Mouse (Mus musculus): ENCODE measurements at regions not wholly inside any gene's neighbourhood (a gene's known extent, or its start where the extent isn't known, plus 50 kb on each side); places are given as distances from the start of the nearest gene placed in this dataset.

- no peak overlapping the region for H3K4me2 ChIP-seq
- H3K4me3 ChIP-seq (replicated peaks), result no peak overlapping the region
- no peaks in the 10 kb centered on the region for H3K36me3 ChIP-seq (replicated peaks)
- no peak overlapping the region for H3K27ac ChIP-seq (replicated peaks)
- no peaks in the 10 kb centered on the region for H3K27me3 ChIP-seq
- 77% methylated on average over 5 of the region's 5 CpGs for WGBS (ENCODE audit: insufficient replicate concordance)
- no peak overlapping the region for H3K9ac ChIP-seq
- H3K9me3 ChIP-seq (replicated peaks), result no peaks in the 10 kb centered on the region
- no peak for ATAC-seq (ENCODE audit: insufficient read depth)
- H3K4me1 ChIP-seq (replicated peaks), result no peaks in the 10 kb centered on the region
Observed at GRCm38 (mm10) chr1:166846566-166846965, 154.7 kb upstream of the Fam78b start.

- no peak overlapping the region for H3K9ac ChIP-seq
- H3K27ac ChIP-seq (replicated peaks), result no peak overlapping the region
- H3K4me3 ChIP-seq (replicated peaks), result no peak overlapping the region
- no peak for ATAC-seq (ENCODE audit: insufficient read depth)
- H3K4me2 ChIP-seq, result no peak overlapping the region
- 66% methylated on average over 6 of the region's 6 CpGs for WGBS (ENCODE audit: insufficient replicate concordance)
- H3K4me1 ChIP-seq (replicated peaks), result no peaks in the 10 kb centered on the region
- no peaks in the 10 kb centered on the region for H3K9me3 ChIP-seq (replicated peaks)
- no peaks in the 10 kb centered on the region for H3K27me3 ChIP-seq
- no peaks in the 10 kb centered on the region for H3K36me3 ChIP-seq (replicated peaks)
Observed at GRCm38 (mm10) chr1:166847233-166847632, 154.0 kb upstream of the Fam78b start.

GRCm38 (mm10) chr1:166848015-166848535 is 153.1 kb upstream of the Fam78b start:
- Histone ChIP-seq H3K9me3 (replicated peaks) (no peaks in the 10 kb centered on the region), H3K27me3 (no peaks in the 10 kb centered on the region), H3K4me2 (no peak overlapping the region), H3K9ac (no peak overlapping the region), H3K27ac (replicated peaks) (no peak overlapping the region), H3K4me3 (replicated peaks) (no peak overlapping the region), H3K4me1 (replicated peaks) (no peaks in the 10 kb centered on the region), H3K36me3 (replicated peaks) (no peaks in the 10 kb centered on the region)
- no peak for ATAC-seq (ENCODE audit: insufficient read depth)
- WGBS (ENCODE audit: insufficient replicate concordance), result 52% methylated on average over 4 of the region's 4 CpGs

GRCm38 (mm10) chr1:166855988-166856387 is 145.2 kb upstream of the Fam78b start:
- no peak overlapping the region for H3K4me3 ChIP-seq (replicated peaks)
- no peak overlapping the region for H3K9ac ChIP-seq
- ATAC-seq (ENCODE audit: insufficient read depth), result no peak
- H3K9me3 ChIP-seq (replicated peaks), result no peaks in the 10 kb centered on the region
- no peaks in the 10 kb centered on the region for H3K4me1 ChIP-seq (replicated peaks)
- H3K4me2 ChIP-seq, result no peak overlapping the region
- H3K27ac ChIP-seq (replicated peaks), result no peak overlapping the region
- 38% methylated on average over 4 of the region's 4 CpGs for WGBS (ENCODE audit: insufficient replicate concordance)
- no peaks in the 10 kb centered on the region for H3K36me3 ChIP-seq (replicated peaks)
- H3K27me3 ChIP-seq, result no peaks in the 10 kb centered on the region

GRCm38 (mm10) chr1:166866256-166866655 is 135.0 kb upstream of the Fam78b start:
- ATAC-seq (ENCODE audit: insufficient read depth), result no peak
- H3K4me3 ChIP-seq (replicated peaks), result no peak overlapping the region
- WGBS (ENCODE audit: insufficient replicate concordance), result 56% methylated on average over 7 of the region's 7 CpGs

GRCm38 (mm10) chr1:166871258-166871657 is 130.0 kb upstream of the Fam78b start:
- no peaks in the 10 kb centered on the region for H3K4me1 ChIP-seq (replicated peaks)
- H3K9me3 ChIP-seq (replicated peaks), result no peaks in the 10 kb centered on the region
- no peak overlapping the region for H3K27ac ChIP-seq (replicated peaks)
- H3K4me3 ChIP-seq (replicated peaks), result no peak overlapping the region
- WGBS (ENCODE audit: insufficient replicate concordance), result 52% methylated on average over 4 of the region's 4 CpGs
- no peak overlapping the region for H3K4me2 ChIP-seq
- ATAC-seq (ENCODE audit: insufficient read depth), result no peak
- no peak overlapping the region for H3K9ac ChIP-seq
- no peaks in the 10 kb centered on the region for H3K27me3 ChIP-seq
- no peaks in the 10 kb centered on the region for H3K36me3 ChIP-seq (replicated peaks)

More at GRCm38 (mm10) chr1:166866256-166866655, 135.0 kb upstream of the Fam78b start:
- Histone ChIP-seq H3K4me2 (no peak overlapping the region), H3K9me3 (replicated peaks) (no peaks in the 10 kb centered on the region), H3K9ac (no peak overlapping the region), H3K27ac (replicated peaks) (no peak overlapping the region), H3K36me3 (replicated peaks) (no peaks in the 10 kb centered on the region), H3K27me3 (no peaks in the 10 kb centered on the region), H3K4me1 (replicated peaks) (no peaks in the 10 kb centered on the region)

- WGBS (ENCODE audit: insufficient replicate concordance), result 61% methylated on average over 2 of the region's 2 CpGs
- Histone ChIP-seq H3K9ac (no peak overlapping the region), H3K36me3 (replicated peaks) (no peaks in the 10 kb centered on the region), H3K27me3 (no peaks in the 10 kb centered on the region), H3K4me1 (replicated peaks) (no peaks in the 10 kb centered on the region), H3K4me2 (no peak overlapping the region), H3K4me3 (replicated peaks) (no peak overlapping the region), H3K27ac (replicated peaks) (no peak overlapping the region), H3K9me3 (replicated peaks) (no peaks in the 10 kb centered on the region)
- no peak for ATAC-seq (ENCODE audit: insufficient read depth)
Observed at GRCm38 (mm10) chr1:166876452-166876851, 124.8 kb upstream of the Fam78b start.

- Histone ChIP-seq H3K4me3 (replicated peaks) (no peak overlapping the region), H3K27me3 (no peaks in the 10 kb centered on the region), H3K4me2 (no peak overlapping the region), H3K36me3 (replicated peaks) (no peaks in the 10 kb centered on the region), H3K27ac (replicated peaks) (no peak overlapping the region), H3K4me1 (replicated peaks) (no peaks in the 10 kb centered on the region), H3K9ac (no peak overlapping the region), H3K9me3 (replicated peaks) (no peaks in the 10 kb centered on the region)
- 65% methylated on average over 3 of the region's 3 CpGs for whole genome bisulfite sequencing (ENCODE audit: insufficient replicate concordance)
- no peak for ATAC-seq (ENCODE audit: insufficient read depth)
Observed at GRCm38 (mm10) chr1:166883215-166883614, 118.0 kb upstream of the Fam78b start.

GRCm38 (mm10) chr1:166895945-166896344 is 105.3 kb upstream of the Fam78b start:
- Histone ChIP-seq H3K4me1 (replicated peaks) (no peaks in the 10 kb centered on the region), H3K27ac (replicated peaks) (no peak overlapping the region), H3K9ac (no peak overlapping the region), H3K36me3 (replicated peaks) (no peaks in the 10 kb centered on the region), H3K9me3 (replicated peaks) (no peaks in the 10 kb centered on the region), H3K4me3 (replicated peaks) (no peak overlapping the region), H3K4me2 (no peak overlapping the region), H3K27me3 (no peaks in the 10 kb centered on the region)
- 70% methylated on average over 5 of the region's 5 CpGs for WGBS (ENCODE audit: insufficient replicate concordance)
- ATAC-seq (ENCODE audit: insufficient read depth), result no peak

GRCm38 (mm10) chr1:166898741-166899140 is 102.5 kb upstream of the Fam78b start:
- ATAC-seq (ENCODE audit: insufficient read depth), result no peak
- no peaks in the 10 kb centered on the region for H3K4me1 ChIP-seq (replicated peaks)
- no peaks in the 10 kb centered on the region for H3K9me3 ChIP-seq (replicated peaks)
- whole genome bisulfite sequencing (ENCODE audit: insufficient replicate concordance), result 64% methylated on average over 2 of the region's 2 CpGs
- no peak overlapping the region for H3K27ac ChIP-seq (replicated peaks)
- H3K9ac ChIP-seq, result no peak overlapping the region
- H3K36me3 ChIP-seq (replicated peaks), result no peaks in the 10 kb centered on the region
- no peaks in the 10 kb centered on the region for H3K27me3 ChIP-seq
- no peak overlapping the region for H3K4me2 ChIP-seq
- H3K4me3 ChIP-seq (replicated peaks), result no peak overlapping the region

GRCm38 (mm10) chr1:166899238-166899637 is 102.0 kb upstream of the Fam78b start:
- no peaks in the 10 kb centered on the region for H3K36me3 ChIP-seq (replicated peaks)
- no peak overlapping the region for H3K4me3 ChIP-seq (replicated peaks)
- H3K27ac ChIP-seq (replicated peaks), result no peak overlapping the region
- ATAC-seq (ENCODE audit: insufficient read depth), result no peak
- no peak overlapping the region for H3K9ac ChIP-seq
- no peaks in the 10 kb centered on the region for H3K4me1 ChIP-seq (replicated peaks)
- no peak overlapping the region for H3K4me2 ChIP-seq
- WGBS (ENCODE audit: insufficient replicate concordance), result 32% methylated on average over 6 of the region's 6 CpGs
- no peaks in the 10 kb centered on the region for H3K27me3 ChIP-seq
- H3K9me3 ChIP-seq (replicated peaks), result no peaks in the 10 kb centered on the region

- no peaks in the 10 kb centered on the region for H3K36me3 ChIP-seq (replicated peaks)
- H3K4me1 ChIP-seq (replicated peaks), result no peaks in the 10 kb centered on the region
- H3K27ac ChIP-seq (replicated peaks), result no peak overlapping the region
- WGBS (ENCODE audit: insufficient replicate concordance), result 69% methylated on average over 4 of the region's 4 CpGs
- no peak overlapping the region for H3K4me3 ChIP-seq (replicated peaks)
- H3K27me3 ChIP-seq, result no peaks in the 10 kb centered on the region
- H3K4me2 ChIP-seq, result no peak overlapping the region
- ATAC-seq (ENCODE audit: insufficient read depth), result no peak
- H3K9ac ChIP-seq, result no peak overlapping the region
- H3K9me3 ChIP-seq (replicated peaks), result no peaks in the 10 kb centered on the region
Observed at GRCm38 (mm10) chr1:166900028-166900427, 101.2 kb upstream of the Fam78b start.
